Mouse (Mus musculus) urinary bladder, postnatal 14 days (tissue): ENCODE measurements around the gene Gm14085.
"Not testable (repeated sequence)": the region's sequence is repeated elsewhere in the genome, so short reads cannot be mapped to it uniquely, and the experiment has no call there.

Experiments used
- DNase-seq: peaks from one replicate; pipeline ENCODE4 v3.0.0; 2021; ENCODE audit warnings: low spot score

Gene Gm14085

GRCm38 (mm10) chr2:122484641-122485040 is at the start of gene Gm14085:
Gm14085 (plus strand) TSS chr2:122484941.
- no peak for DNase-seq

GRCm38 (mm10) chr2:122438706-122439482 is 45.8 kb upstream of the Gm14085 start:
- DNase-seq: not testable (repeated sequence)

- not testable (repeated sequence) for DNase-seq
These were observed 44.2 kb upstream of the Gm14085 start for GRCm38 (mm10) chr2:122440521-122440920.

- DNase-seq: no peak
These were observed 43.5 kb upstream of the Gm14085 start for GRCm38 (mm10) chr2:122441000-122441933.

GRCm38 (mm10) chr2:122450351-122450750 is 34.4 kb upstream of the Gm14085 start:
- no peak for DNase-seq

- DNase-seq: no peak
These were observed 32.3 kb upstream of the Gm14085 start for GRCm38 (mm10) chr2:122452426-122452825.

GRCm38 (mm10) chr2:122466901-122467300 is 17.8 kb upstream of the Gm14085 start:
- DNase-seq: no peak

- DNase-seq: peak; percentile 94
These were observed 17.3 kb upstream of the Gm14085 start for GRCm38 (mm10) chr2:122467351-122468013.

GRCm38 (mm10) chr2:122469221-122469620 is 15.5 kb upstream of the Gm14085 start:
- DNase-seq: no peak

- no peak for DNase-seq
These were observed 8.2 kb upstream of the Gm14085 start for GRCm38 (mm10) chr2:122476585-122476984.

- DNase-seq: not testable (repeated sequence)
These were observed 954 bp upstream of the Gm14085 start for GRCm38 (mm10) chr2:122483787-122484186.

- DNase-seq: not testable (repeated sequence)
These were observed 913 bp downstream of the Gm14085 start for GRCm38 (mm10) chr2:122485654-122486053.

GRCm38 (mm10) chr2:122486122-122486521 is 1.4 kb downstream of the Gm14085 start:
- DNase-seq: not testable (repeated sequence)

- DNase-seq: no peak
These were observed 1.9 kb downstream of the Gm14085 start for GRCm38 (mm10) chr2:122486674-122487073.

GRCm38 (mm10) chr2:122529696-122530095 is 45.0 kb downstream of the Gm14085 start:
- not testable (repeated sequence) for DNase-seq

GRCm38 (mm10) chr2:122531290-122531689 is 46.5 kb downstream of the Gm14085 start:
- no peak for DNase-seq

GRCm38 (mm10) chr2:122531726-122532125 is 47.0 kb downstream of the Gm14085 start:
- DNase-seq: no peak

- DNase-seq: no peak
These were observed 47.5 kb downstream of the Gm14085 start for GRCm38 (mm10) chr2:122532136-122532801.

GRCm38 (mm10) chr2:122532802-122533186 is 48.1 kb downstream of the Gm14085 start:
- no peak for DNase-seq

GRCm38 (mm10) chr2:122533378-122533777 is 48.6 kb downstream of the Gm14085 start:
- no peak for DNase-seq

- no peak for DNase-seq
These were observed 49.9 kb downstream of the Gm14085 start for GRCm38 (mm10) chr2:122534671-122535070.

GRCm38 (mm10) chr2:122558317-122558716 is 73.6 kb downstream of the Gm14085 start:
- peak; percentile 37 for DNase-seq
